In the genomic region with DNA sequence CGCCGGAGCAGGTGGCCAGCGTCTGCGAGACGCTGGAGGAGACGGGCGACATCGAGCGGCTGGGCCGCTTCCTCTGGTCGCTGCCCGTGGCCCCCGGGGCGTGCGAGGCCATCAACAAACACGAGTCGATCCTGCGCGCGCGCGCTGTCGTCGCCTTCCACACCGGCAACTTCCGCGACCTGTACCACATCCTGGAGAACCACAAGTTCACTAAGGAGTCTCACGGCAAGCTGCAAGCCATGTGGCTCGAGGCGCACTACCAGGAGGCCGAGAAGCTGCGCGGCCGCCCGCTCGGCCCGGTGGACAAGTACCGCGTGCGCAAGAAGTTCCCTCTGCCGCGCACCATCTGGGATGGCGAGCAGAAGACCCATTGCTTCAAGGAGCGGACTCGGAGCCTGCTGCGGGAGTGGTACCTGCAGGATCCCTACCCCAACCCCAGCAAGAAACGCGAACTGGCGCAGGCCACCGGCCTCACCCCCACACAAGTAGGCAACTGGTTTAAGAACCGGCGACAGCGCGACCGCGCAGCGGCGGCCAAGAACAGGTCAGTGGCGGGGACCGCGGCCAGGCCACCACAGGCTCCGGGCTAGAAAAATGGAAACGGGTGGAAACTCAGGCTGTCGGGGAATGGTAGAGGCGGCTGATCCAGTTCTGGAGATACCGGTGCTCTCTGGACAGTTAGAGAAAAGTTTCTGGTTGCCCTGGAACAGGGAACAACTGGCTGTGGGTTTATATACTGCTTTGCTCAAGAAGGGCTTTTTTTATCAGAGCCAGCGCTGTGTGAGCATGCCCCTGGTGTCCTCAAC, we compare ENCODE assay signal across 10 mouse cellular contexts. TPM values are rescaled to one million over a fixed set of nuclear protein-coding genes. Genes with fewer than 3 reads are reported as not detected.
DNase-seq lines count a peak whose midpoint lies in the region; ATAC-seq lines count a peak whose summit lies in the region.
"Had no signal": no experiment of that assay in that cellular context is flagged by ENCODE, and none has a peak within 500 bp of the region (broad histone marks: within the 10 kb centered on the region; RNA-seq: fewer than 3 reads in every experiment).

No protein-coding gene starts in this region.

- H3K36me3 ChIP-seq in lung, embryonic 16.5 days (ENCODE audit: control insufficient read depth, insufficient read depth, low read length) = no peaks in the 10 kb centered on the region
- no peaks in the 10 kb centered on the region for H3K36me3 ChIP-seq in forebrain, embryonic 12.5 days (replicated peaks)
- no peaks in the 10 kb centered on the region for H3K36me3 ChIP-seq in limb, embryonic 15.5 days
- H3K36me3 ChIP-seq in stomach, embryonic 14.5 days (ENCODE audit: control insufficient read depth, insufficient read depth, low read length) = no peaks in the 10 kb centered on the region

- under 1% methylated on average over 59 of the region's 67 CpGs for WGBS in lung, embryonic 16.5 days
- under 1% methylated on average over 67 of the region's 67 CpGs for WGBS in forebrain, embryonic 12.5 days
- under 1% methylated on average over 66 of the region's 67 CpGs for WGBS in limb, embryonic 15.5 days
- under 1% methylated on average over 67 of the region's 67 CpGs for WGBS in stomach, embryonic 14.5 days

- H3K4me3 ChIP-seq in lung, embryonic 16.5 days (ENCODE audit: low read length) = peak overlapping the region; percentile 37
- H3K4me3 ChIP-seq in forebrain, embryonic 12.5 days (replicated peaks) = peak overlapping the region; percentile 59
- peak overlapping the region; percentile 36 for H3K4me3 ChIP-seq in limb, embryonic 15.5 days
- no peak overlapping the region for H3K4me3 ChIP-seq in stomach, embryonic 14.5 days (ENCODE audit: low read depth, low read length)

- no peak for DNase-seq in lung, postnatal 14 days
- no peak for DNase-seq in cerebellum, postnatal 25 days
- no peak for DNase-seq in cerebellum, postnatal 4 days (ENCODE audit: low spot score in 2 of 2)

- H3K9ac ChIP-seq in lung, embryonic 16.5 days (ENCODE audit: low read length) = no peak overlapping the region
- peak overlapping the region; percentile 83 for H3K9ac ChIP-seq in forebrain, embryonic 12.5 days
- H3K9ac ChIP-seq in limb, embryonic 15.5 days = no peak overlapping the region
- H3K9ac ChIP-seq in stomach, embryonic 14.5 days (replicated peaks; ENCODE audit: low read depth, low read length) = no peak overlapping the region

- H3K4me2 ChIP-seq in lung, embryonic 16.5 days (ENCODE audit: low read depth, low read length) = peak overlapping the region; percentile 43
- peak overlapping the region; percentile 69 for H3K4me2 ChIP-seq in forebrain, embryonic 12.5 days
- H3K4me2 ChIP-seq in limb, embryonic 15.5 days = peak overlapping the region; percentile 66
- H3K4me2 ChIP-seq in stomach, embryonic 14.5 days (replicated peaks; ENCODE audit: low read depth, low read length) = peak overlapping the region; percentile 35

- peak; percentile 12; the same call in 1 of the 2 replicates for ATAC-seq in lung, embryonic 16.5 days (ENCODE audit: low read depth)
- no peak for ATAC-seq in forebrain, embryonic 12.5 days (ENCODE audit: low FRiP score)
- ATAC-seq in limb, embryonic 15.5 days (ENCODE audit: insufficient number of reproducible peaks, low FRiP score, low TSS enrichment, low read depth) = no peak
- ATAC-seq in stomach, embryonic 14.5 days (ENCODE audit: insufficient number of reproducible peaks, insufficient read depth, low FRiP score, low read depth) = peak; percentile 51; the same call in 1 of the 2 replicates
- no peak for ATAC-seq in monocyte, adult 5-6 weeks (replicated peaks; ENCODE audit: insufficient number of reproducible peaks, low FRiP score, low TSS enrichment, poor library complexity, severe bottlenecking)

- H3K9me3 ChIP-seq in lung, embryonic 16.5 days (ENCODE audit: control insufficient read depth, low read length) = no peaks in the 10 kb centered on the region
- no peaks in the 10 kb centered on the region for H3K9me3 ChIP-seq in forebrain, embryonic 12.5 days
- no peaks in the 10 kb centered on the region for H3K9me3 ChIP-seq in limb, embryonic 15.5 days
- no peaks in the 10 kb centered on the region for H3K9me3 ChIP-seq in stomach, embryonic 14.5 days (ENCODE audit: control insufficient read depth, low read depth, low read length)

- peaks cover 94% of the 10 kb centered on the region for H3K27me3 ChIP-seq in lung, embryonic 16.5 days (ENCODE audit: control insufficient read depth, insufficient read depth, low read depth, low read length)
- H3K27me3 ChIP-seq in forebrain, embryonic 12.5 days = peaks cover 94% of the 10 kb centered on the region
- peaks cover 95% of the 10 kb centered on the region for H3K27me3 ChIP-seq in limb, embryonic 15.5 days
- H3K27me3 ChIP-seq in stomach, embryonic 14.5 days (ENCODE audit: control insufficient read depth, insufficient read depth, low read length) = peaks cover 79% of the 10 kb centered on the region

- H3K4me1 ChIP-seq in lung, embryonic 16.5 days (replicated peaks; ENCODE audit: control insufficient read depth, insufficient read depth, low read length) = peaks cover 8% of the 10 kb centered on the region
- peaks cover 73% of the 10 kb centered on the region for H3K4me1 ChIP-seq in forebrain, embryonic 12.5 days
- H3K4me1 ChIP-seq in limb, embryonic 15.5 days = peaks cover 35% of the 10 kb centered on the region
- 0 out of 2 replicates have a peak, but pooled peaks cover 4% of the 10 kb centered on the region for H3K4me1 ChIP-seq in stomach, embryonic 14.5 days (ENCODE audit: control insufficient read depth, insufficient read depth, low read length)

- no peak overlapping the region for H3K27ac ChIP-seq in lung, embryonic 16.5 days (ENCODE audit: low read length)
- H3K27ac ChIP-seq in forebrain, embryonic 12.5 days = peak overlapping the region; percentile 95
- no peak overlapping the region for H3K27ac ChIP-seq in limb, embryonic 15.5 days
- H3K27ac ChIP-seq in stomach, embryonic 14.5 days (ENCODE audit: low read length) = no peak overlapping the region

RNA-seq across cellular contexts. Expression of a gene that starts 8.3 kb away (rescaled TPM):
- polyA plus RNA-seq in lung, embryonic 16.5 days (2015; fragmentation: Nextera tagmentation; extraction: Ambion mirVana) = not detected in 2 replicates
- 26.1 and 27.4 TPM in 2 replicates for polyA plus RNA-seq in forebrain, embryonic 12.5 days (2016; fragmentation: Nextera tagmentation; extraction: Ambion mirVana)
- polyA plus RNA-seq in limb, embryonic 15.5 days (2015; fragmentation: Nextera tagmentation; extraction: Ambion mirVana) = not detected in 2 replicates
- polyA plus RNA-seq in stomach, embryonic 14.5 days (2014; fragmentation: Nextera tagmentation; extraction: Ambion mirVana) = not detected in 2 replicates
- total RNA-seq in monocyte, adult 5-6 weeks (2017) = not detected in 3 replicates
- total RNA-seq: gastrocnemius, adult 8-10 months; neutrophil, adult 5-6 weeks had no signal

Comparison
In these comparisons a context has a peak if more than half of its experiments do, and no peak if none do; other contexts are left out.
1. ATAC-seq: peak in lung, embryonic 16.5 days (single experiment) and stomach, embryonic 14.5 days (single experiment); none in forebrain, embryonic 12.5 days (single experiment), limb, embryonic 15.5 days (single experiment) and monocyte, adult 5-6 weeks (single experiment).
2. RNA of a gene that starts 8.3 kb away (polyA plus RNA-seq): 26.1 to 27.4 TPM in forebrain, embryonic 12.5 days; not detected in limb, embryonic 15.5 days, not detected in lung, embryonic 16.5 days and not detected in stomach, embryonic 14.5 days; every median in the first group is over 10 times any median in the second.
3. Peak in every context shown above with its lines, with median percentiles within 50 percentile points of each other: H3K4me2 ChIP-seq.